Mouse (Mus musculus) lung, postnatal 0 days (tissue): ENCODE results near the gene Ly6g6d.

Experiments used
- CTCF ChIP-seq: IDR thresholded peaks from 2 replicates; pipeline ENCODE4 v1.5.1; 2016; ENCODE audit warnings: antibody characterized with exemption, mild to moderate bottlenecking
- EP300 ChIP-seq: IDR thresholded peaks from 2 replicates; pipeline ENCODE4 v1.6.1; 2016; ENCODE audit warnings: antibody characterized with exemption, mild to moderate bottlenecking, control low read depth

DNA sequence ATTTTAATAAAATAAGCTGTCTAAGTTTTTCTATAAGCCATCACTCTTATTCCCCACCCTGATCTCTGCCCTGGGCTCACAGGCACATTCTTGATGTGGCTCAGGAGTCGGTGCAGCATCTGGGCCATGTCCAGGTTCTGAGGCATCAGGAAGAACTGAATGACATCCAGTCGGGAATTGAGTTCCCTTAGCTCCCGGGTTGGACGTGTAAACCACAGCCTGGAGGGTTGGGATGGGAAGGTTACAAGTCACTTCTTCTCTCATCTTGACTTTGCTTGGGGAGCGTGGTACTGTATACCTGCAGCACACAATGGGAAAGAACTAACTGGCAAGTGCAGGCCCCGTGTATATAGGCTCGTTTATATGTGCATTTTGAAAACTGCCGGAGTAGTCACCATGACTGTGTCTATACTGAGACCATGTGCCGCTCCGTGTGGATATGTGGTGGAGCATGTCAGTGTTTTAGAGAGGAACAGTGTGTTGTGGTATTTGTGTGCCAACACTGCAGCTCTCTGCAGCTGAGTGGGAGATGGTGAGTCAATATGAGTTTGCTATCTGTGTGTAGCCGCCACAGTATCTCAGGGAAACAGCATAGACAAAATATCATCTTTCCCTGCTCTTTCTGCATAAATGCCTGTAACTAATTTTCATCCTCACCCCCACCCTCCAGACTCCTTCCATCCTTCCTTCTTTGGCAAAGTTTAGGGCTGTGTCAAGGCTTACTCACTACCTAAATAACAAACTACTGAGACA lies 38.6 kb downstream of the Ly6g6d start:
- TF ChIP-seq CTCF (no peak), EP300 (no peak)
